Mouse (Mus musculus) C2C12 (cell line): ENCODE measurements around the gene Cdkn2d.

Experiments
- CEBPB ChIP-seq: IDR thresholded peaks from one replicate; pipeline ENCODE4 v1.6.1; 2011; ENCODE audit warnings: low read depth, mild to moderate bottlenecking, control low read depth, moderate library complexity
- CTCF ChIP-seq: IDR thresholded peaks from one replicate; pipeline ENCODE4 v1.5.1; 2011; ENCODE audit not compliant: control insufficient read depth, insufficient read depth, insufficient read length
- MAX ChIP-seq: IDR thresholded peaks from one replicate; pipeline ENCODE4 v1.6.1; 2011; ENCODE audit warnings: mild to moderate bottlenecking, control low read depth
- MYOD1 ChIP-seq: IDR thresholded peaks from one replicate; pipeline ENCODE4 v1.6.1; 2011; ENCODE audit warnings: low read depth; ENCODE audit not compliant: control insufficient read depth, insufficient read length
- MYOG ChIP-seq: IDR thresholded peaks from one replicate; pipeline ENCODE4 v1.6.1; 2011; ENCODE audit not compliant: control insufficient read depth, insufficient read length; ENCODE audit errors: extremely low read depth
- USF1 ChIP-seq: IDR thresholded peaks from one replicate; pipeline ENCODE4 v1.6.1; 2011; ENCODE audit warnings: low read depth, mild to moderate bottlenecking, control low read depth, moderate library complexity

DNA sequence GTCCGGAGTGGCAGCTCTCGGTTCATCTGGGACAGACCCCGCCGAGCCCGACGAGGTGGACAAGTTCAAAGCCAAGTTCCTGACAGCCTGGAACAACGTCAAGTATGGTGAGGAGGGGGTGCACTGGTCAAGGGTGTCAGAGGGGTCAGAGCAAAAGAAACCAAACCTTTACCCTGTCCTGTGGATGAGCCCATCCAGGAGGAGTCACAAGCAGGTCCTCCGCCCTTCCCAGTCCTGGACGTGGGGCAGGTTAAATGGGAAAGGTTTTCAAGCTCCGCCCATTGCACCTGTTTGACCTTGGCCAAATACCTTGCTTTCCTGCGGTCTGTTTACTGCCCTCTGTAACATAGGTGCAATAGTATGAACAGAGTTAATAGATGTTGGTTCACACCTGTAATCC lies 25.6 kb downstream of the Cdkn2d start:
- no peak for TF ChIP-seq MYOD1
- no peak for TF ChIP-seq CTCF
- TF ChIP-seq MAX, result no peak
- no peak for TF ChIP-seq MYOG
- no peak for TF ChIP-seq USF1
- no peak for TF ChIP-seq CEBPB
